Mouse (Mus musculus): ENCODE data around the gene Irgq. TPM values are rescaled to one million over a fixed set of nuclear protein-coding genes. Genes with fewer than 3 reads are reported as not detected.
"Not testable (repeated sequence)": the region's sequence is repeated elsewhere in the genome, so short reads cannot be mapped to it uniquely, and the experiment has no call there.

The Irgq gene
- polyA plus RNA-seq, 1 experiment, result 15.4 TPM

DNA sequence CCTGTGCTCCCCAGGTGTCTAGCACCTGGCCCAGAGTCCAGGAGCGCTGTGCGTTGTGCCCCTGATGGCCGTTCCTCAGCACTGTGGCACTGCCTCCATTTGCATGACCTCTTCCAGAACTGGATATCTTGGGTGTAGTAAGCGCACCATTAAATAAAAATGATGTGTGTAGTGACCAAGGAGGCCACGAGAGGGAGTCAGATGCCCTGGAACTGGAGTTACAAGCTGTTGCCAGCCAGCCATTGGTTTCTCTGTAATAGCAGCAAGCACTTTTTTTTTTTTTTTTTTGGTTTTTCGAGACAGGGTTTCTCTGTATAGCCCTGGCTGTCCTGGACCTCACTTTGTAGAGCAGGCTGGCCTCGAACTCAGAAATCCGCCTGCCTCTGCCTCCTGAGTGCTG lies 14.2 kb upstream of the Irgq start:
- DNase-seq, result peak; percentile 51
- not testable (repeated sequence) for H3K4me3 ChIP-seq (ENCODE audit: insufficient read depth, low read depth, low read length); H3K27ac ChIP-seq (ENCODE audit: insufficient read depth, low read depth, low read length); H3K27me3 ChIP-seq (replicated peaks; ENCODE audit: control insufficient read depth, insufficient read depth, low read length); H3K36me3 ChIP-seq (ENCODE audit: control insufficient read depth, insufficient read depth, low read length); H3K4me1 ChIP-seq (ENCODE audit: control insufficient read depth, insufficient read depth, low read length)
- 73% methylated on average over 8 of the region's 8 CpGs for WGBS
- 0 out of 2 replicates have a peak, but pooled peaks have one; percentile 41 for TF ChIP-seq CTCF (conservative IDR thresholded peaks at IDR 0.05; ENCODE audit: insufficient read depth, insufficient read length, low read depth, low read length)

DNA sequence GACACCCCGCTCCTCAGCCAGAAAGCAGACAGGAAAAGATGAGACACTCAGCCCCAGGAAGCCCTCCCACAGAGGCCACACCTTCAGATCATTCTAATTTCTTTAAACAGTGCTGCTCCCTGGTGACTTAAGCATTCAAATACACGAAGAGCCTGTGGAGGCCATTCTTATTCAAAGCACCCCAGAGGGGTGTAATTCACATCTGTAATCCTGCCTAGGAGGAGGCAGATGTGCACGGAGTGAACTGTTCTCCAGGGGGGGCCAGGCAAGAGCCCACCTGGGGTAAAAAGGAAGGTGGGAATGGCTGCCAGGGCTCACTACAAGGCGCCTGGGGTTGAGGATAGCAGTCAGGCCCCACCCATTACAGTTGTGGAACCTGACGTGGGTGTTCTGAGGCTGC lies 13.4 kb upstream of the Irgq start:
- WGBS, result 75% methylated on average over 5 of the region's 5 CpGs
- H3K27me3 ChIP-seq (replicated peaks; ENCODE audit: control insufficient read depth, insufficient read depth, low read length), result no peaks in the 10 kb centered on the region
- H3K27ac ChIP-seq (ENCODE audit: insufficient read depth, low read depth, low read length), result no peak overlapping the region
- H3K4me3 ChIP-seq (ENCODE audit: insufficient read depth, low read depth, low read length), result no peak overlapping the region
- TF ChIP-seq CTCF (conservative IDR thresholded peaks at IDR 0.05; ENCODE audit: insufficient read depth, insufficient read length, low read depth, low read length) (no peak), POLR2A (IDR thresholded peaks at IDR 0.05; ENCODE audit: low read depth, low read length) (no peak)
- DNase-seq, result no peak
- no peaks in the 10 kb centered on the region for H3K36me3 ChIP-seq (ENCODE audit: control insufficient read depth, insufficient read depth, low read length)
- H3K4me1 ChIP-seq (ENCODE audit: control insufficient read depth, insufficient read depth, low read length), result no peaks in the 10 kb centered on the region

DNA sequence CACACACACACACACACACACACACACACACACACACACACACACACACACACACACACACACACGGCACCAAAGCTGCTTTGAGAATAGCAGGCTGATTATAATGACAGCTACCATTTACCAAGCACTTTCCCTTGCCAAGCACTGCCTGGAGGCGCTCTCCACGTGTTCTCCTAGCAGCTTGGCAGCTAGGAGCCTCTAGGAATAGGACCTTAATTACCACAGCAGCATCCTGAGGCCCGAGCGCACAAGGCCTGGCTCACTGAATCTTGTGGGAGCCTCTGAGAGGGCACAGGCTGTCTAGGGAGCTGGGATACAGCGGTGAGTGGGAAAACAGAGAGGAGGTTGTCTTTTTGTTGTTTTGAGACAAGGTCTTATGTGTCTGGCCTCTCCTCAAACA lies 12.8 kb upstream of the Irgq start:
- DNase-seq, result no peak
- Histone ChIP-seq H3K4me3 (ENCODE audit: insufficient read depth, low read depth, low read length) (no peak overlapping the region), H3K4me1 (ENCODE audit: control insufficient read depth, insufficient read depth, low read length) (no peaks in the 10 kb centered on the region), H3K36me3 (ENCODE audit: control insufficient read depth, insufficient read depth, low read length) (no peaks in the 10 kb centered on the region), H3K27me3 (replicated peaks; ENCODE audit: control insufficient read depth, insufficient read depth, low read length) (no peaks in the 10 kb centered on the region), H3K27ac (ENCODE audit: insufficient read depth, low read depth, low read length) (no peak overlapping the region)
- WGBS, result 68% methylated on average over 6 of the region's 6 CpGs
- no peak for TF ChIP-seq CTCF (conservative IDR thresholded peaks at IDR 0.05; ENCODE audit: insufficient read depth, insufficient read length, low read depth, low read length)
- no peak for TF ChIP-seq POLR2A (IDR thresholded peaks at IDR 0.05; ENCODE audit: low read depth, low read length)

DNA sequence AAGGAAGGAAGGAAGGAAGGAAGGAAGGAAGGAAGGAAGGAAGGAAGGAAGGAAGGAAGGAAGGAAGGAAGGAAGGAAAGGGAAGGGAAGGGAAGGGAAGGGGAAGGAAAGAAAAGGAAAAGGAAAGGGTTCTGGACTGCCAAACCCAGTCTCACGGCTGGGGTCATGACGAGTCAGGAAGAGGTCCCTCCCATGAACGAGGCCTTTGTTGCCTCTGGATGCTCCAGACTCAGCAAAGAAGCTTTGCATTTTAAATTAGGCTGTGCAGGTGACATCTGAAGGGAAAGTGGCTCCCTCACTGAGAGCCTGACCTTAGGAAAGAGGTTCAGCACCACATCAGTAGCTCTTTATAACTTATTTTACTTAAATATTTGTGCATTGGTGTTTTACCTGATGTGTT lies 11.4 kb upstream of the Irgq start:
- no peaks in the 10 kb centered on the region for H3K27me3 ChIP-seq (replicated peaks; ENCODE audit: control insufficient read depth, insufficient read depth, low read length)
- no peaks in the 10 kb centered on the region for H3K36me3 ChIP-seq (ENCODE audit: control insufficient read depth, insufficient read depth, low read length)
- DNase-seq, result no peak
- H3K27ac ChIP-seq (ENCODE audit: insufficient read depth, low read depth, low read length), result no peak overlapping the region
- no peak overlapping the region for H3K4me3 ChIP-seq (ENCODE audit: insufficient read depth, low read depth, low read length)
- TF ChIP-seq CTCF (conservative IDR thresholded peaks at IDR 0.05; ENCODE audit: insufficient read depth, insufficient read length, low read depth, low read length) (no peak), POLR2A (IDR thresholded peaks at IDR 0.05; ENCODE audit: low read depth, low read length) (no peak)
- WGBS, result 50% methylated on average over 3 of the region's 3 CpGs
- H3K4me1 ChIP-seq (ENCODE audit: control insufficient read depth, insufficient read depth, low read length), result no peaks in the 10 kb centered on the region

DNA sequence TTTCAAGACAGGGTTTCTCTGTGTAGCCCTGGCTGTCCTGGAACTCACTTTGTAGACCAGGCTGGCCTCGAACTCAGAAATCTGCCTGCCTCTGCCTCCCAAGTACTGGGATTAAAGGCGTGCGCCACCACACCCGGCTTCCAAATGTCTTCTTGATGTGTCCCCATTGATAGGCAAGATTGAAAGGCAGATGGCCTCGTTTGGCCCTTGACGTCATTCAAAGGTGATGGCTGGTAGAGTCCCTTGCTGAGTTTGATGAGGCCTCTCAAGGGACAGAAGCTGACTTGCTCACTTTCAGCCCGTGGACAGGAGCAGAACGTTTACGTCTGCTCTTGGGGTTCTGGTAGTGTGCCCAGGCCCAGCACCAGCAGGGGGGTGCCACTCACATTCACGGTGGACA lies 10.4 kb upstream of the Irgq start:
- H3K4me1 ChIP-seq (ENCODE audit: control insufficient read depth, insufficient read depth, low read length); H3K27me3 ChIP-seq (replicated peaks; ENCODE audit: control insufficient read depth, insufficient read depth, low read length); DNase-seq; H3K27ac ChIP-seq (ENCODE audit: insufficient read depth, low read depth, low read length); H3K4me3 ChIP-seq (ENCODE audit: insufficient read depth, low read depth, low read length); H3K36me3 ChIP-seq (ENCODE audit: control insufficient read depth, insufficient read depth, low read length): not testable (repeated sequence)
- 90% methylated on average over 10 of the region's 10 CpGs for WGBS

DNA sequence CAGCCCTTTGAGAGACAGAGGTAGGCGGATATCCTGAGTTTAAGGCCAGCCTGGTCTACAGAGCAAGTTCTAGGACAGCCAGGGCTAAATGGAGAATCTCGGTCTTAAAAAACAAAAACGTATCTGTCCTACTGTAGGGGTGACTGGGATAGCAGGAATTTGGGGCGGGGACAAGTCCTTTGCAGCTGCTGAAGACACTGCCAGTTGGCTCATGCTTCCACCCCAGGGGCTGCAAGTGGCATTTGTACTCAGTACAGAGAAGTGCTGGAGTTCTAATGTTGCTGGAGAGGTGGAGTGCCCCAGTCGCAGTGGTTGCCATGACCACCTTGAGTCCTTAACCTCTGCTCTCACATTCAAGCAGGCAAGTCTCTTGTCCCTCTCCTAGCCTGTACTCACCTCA lies 7.7 kb upstream of the Irgq start:
- Histone ChIP-seq H3K4me3 (ENCODE audit: insufficient read depth, low read depth, low read length) (no peak overlapping the region), H3K4me1 (ENCODE audit: control insufficient read depth, insufficient read depth, low read length) (no peaks in the 10 kb centered on the region), H3K27me3 (replicated peaks; ENCODE audit: control insufficient read depth, insufficient read depth, low read length) (no peaks in the 10 kb centered on the region), H3K36me3 (ENCODE audit: control insufficient read depth, insufficient read depth, low read length) (no peaks in the 10 kb centered on the region), H3K27ac (ENCODE audit: insufficient read depth, low read depth, low read length) (no peak overlapping the region)
- no peak for TF ChIP-seq POLR2A (IDR thresholded peaks at IDR 0.05; ENCODE audit: low read depth, low read length)
- no peak for TF ChIP-seq CTCF (conservative IDR thresholded peaks at IDR 0.05; ENCODE audit: insufficient read depth, insufficient read length, low read depth, low read length)
- no peak for DNase-seq
- 53% methylated on average over 5 of the region's 5 CpGs for WGBS

DNA sequence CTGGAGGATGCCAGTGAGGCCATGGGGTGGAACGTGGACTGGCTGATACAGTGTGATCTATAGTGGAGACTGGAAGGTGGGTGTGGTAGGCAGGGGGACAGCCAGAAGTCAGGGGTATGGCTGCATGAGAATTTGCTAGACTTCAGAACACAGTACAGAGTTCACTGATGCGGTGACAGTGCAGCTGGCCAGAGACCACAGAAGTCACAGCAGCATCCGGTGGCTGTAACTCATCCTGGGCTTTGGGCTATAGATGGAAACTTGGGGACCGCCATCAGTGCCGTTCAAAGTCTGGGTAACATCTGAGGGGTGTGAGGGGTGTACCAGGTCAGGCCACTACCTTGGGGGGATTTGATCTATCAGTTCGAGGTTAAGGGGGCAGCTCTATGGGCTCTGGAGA lies 6.8 kb upstream of the Irgq start:
- TF ChIP-seq CTCF (conservative IDR thresholded peaks at IDR 0.05; ENCODE audit: insufficient read depth, insufficient read length, low read depth, low read length), result no peak
- no peak for TF ChIP-seq POLR2A (IDR thresholded peaks at IDR 0.05; ENCODE audit: low read depth, low read length)
- H3K36me3 ChIP-seq (ENCODE audit: control insufficient read depth, insufficient read depth, low read length), result no peaks in the 10 kb centered on the region
- 69% methylated on average over 6 of the region's 6 CpGs for WGBS

DNA sequence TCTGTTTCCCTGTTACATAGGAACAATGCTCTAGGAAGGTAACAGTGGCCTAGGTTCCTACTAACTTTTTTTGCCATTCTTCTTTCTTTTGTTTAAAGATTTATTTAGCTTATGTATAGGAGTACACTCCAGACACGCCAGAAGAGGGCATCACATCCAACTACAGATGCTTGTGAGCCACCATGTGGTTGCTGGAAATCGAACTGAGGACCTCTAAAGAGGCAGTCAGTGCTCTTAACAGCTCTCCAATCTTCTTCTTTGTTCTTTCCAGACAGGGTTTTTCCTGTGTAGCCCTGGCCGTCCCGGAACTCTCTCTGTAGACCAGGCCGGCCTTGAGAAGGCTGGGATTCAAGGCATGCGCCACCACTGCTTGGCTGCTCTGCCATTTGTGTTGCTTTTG lies 5.5 kb upstream of the Irgq start:
- no peak for DNase-seq
- no peak overlapping the region for H3K4me3 ChIP-seq (ENCODE audit: insufficient read depth, low read depth, low read length)
- WGBS, result 76% methylated on average over 6 of the region's 6 CpGs
- H3K4me1 ChIP-seq (ENCODE audit: control insufficient read depth, insufficient read depth, low read length), result peaks cover 6% of the 10 kb centered on the region
- no peak overlapping the region for H3K27ac ChIP-seq (ENCODE audit: insufficient read depth, low read depth, low read length)
- peak; percentile 19; the same call in 1 of the 2 replicates for TF ChIP-seq CTCF (conservative IDR thresholded peaks at IDR 0.05; ENCODE audit: insufficient read depth, insufficient read length, low read depth, low read length)
- TF ChIP-seq POLR2A (IDR thresholded peaks at IDR 0.05; ENCODE audit: low read depth, low read length), result no peak
- H3K27me3 ChIP-seq (replicated peaks; ENCODE audit: control insufficient read depth, insufficient read depth, low read length), result no peaks in the 10 kb centered on the region
- no peaks in the 10 kb centered on the region for H3K36me3 ChIP-seq (ENCODE audit: control insufficient read depth, insufficient read depth, low read length)

More for the DNA sequence above, 6.8 kb upstream of the Irgq start:
- no peak overlapping the region for H3K4me3 ChIP-seq (ENCODE audit: insufficient read depth, low read depth, low read length)
- DNase-seq, result no peak
- no peaks in the 10 kb centered on the region for H3K4me1 ChIP-seq (ENCODE audit: control insufficient read depth, insufficient read depth, low read length)
- no peaks in the 10 kb centered on the region for H3K27me3 ChIP-seq (replicated peaks; ENCODE audit: control insufficient read depth, insufficient read depth, low read length)
- H3K27ac ChIP-seq (ENCODE audit: insufficient read depth, low read depth, low read length), result no peak overlapping the region

Measured in kidney, adult 2 months (tissue).